Mouse (Mus musculus): ENCODE data around the gene Tdpoz4.
"Not testable (repeated sequence)": the region's sequence is repeated elsewhere in the genome, so short reads cannot be mapped to it uniquely, and the experiment has no call there.

Tdpoz4 gene

DNA sequence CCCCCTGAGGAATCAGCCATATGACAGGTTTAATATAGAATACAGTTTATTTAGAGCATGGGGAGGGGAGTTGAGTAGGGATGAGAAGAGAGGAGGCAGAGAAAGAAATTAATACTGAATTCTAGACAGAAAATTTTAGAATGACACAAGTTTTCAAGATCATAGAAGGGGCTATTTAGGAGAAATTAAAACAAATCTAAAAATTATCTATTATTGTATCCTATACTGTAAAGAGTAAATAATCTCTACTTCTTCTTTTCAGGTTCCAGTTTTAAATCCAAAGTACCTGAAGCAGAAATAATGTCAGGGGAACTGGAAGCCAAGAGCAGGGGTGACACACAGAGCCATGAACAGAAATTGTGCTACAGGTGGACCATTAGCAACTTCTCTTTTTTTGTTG is at the start of gene Tdpoz4:
Gene Tdpoz4, plus strand, starts transcription at position 301 of the 400 bp plus-strand sequence.
- DNase-seq (ENCODE audit: low spot score) = not testable (repeated sequence)

GRCm38 (mm10) chr3:93754022-93754421 is 42.2 kb upstream of the Tdpoz4 start:
- not testable (repeated sequence) for DNase-seq (ENCODE audit: low spot score)

- DNase-seq (ENCODE audit: low spot score) = not testable (repeated sequence)
Observed at GRCm38 (mm10) chr3:93772700-93773099, 23.5 kb upstream of the Tdpoz4 start, which contains the start of gene Gm5773. Gene Gm5773, plus strand, starts transcription at chr3:93773000.

DNA sequence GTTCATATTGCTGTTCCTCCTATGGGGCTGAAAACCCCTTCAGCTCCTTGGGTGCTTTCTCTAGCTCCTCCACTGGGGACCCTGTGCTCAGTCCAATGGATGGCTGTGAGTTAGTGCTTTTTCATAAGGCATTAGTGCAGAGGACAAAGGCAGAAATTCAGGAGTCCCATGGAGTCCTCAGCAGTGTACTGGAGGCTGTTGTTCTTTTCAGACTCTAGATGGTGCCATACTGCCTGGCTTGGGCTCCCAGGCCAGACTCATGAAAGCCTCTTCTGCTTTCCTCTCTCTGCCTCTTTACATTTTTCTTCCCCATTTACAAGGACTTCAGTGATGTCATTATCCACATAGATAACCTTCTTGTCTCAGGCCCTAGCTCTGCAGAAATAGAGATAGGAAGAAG is 17.1 kb downstream of the Tdpoz4 start:
- DNase-seq (ENCODE audit: low spot score) = not testable (repeated sequence)

- not testable (repeated sequence) for DNase-seq (ENCODE audit: low spot score)
Observed at GRCm38 (mm10) chr3:93825720-93826119, 29.5 kb downstream of the Tdpoz4 start, which contains the start of gene Tdpoz3. Gene Tdpoz3, plus strand, starts transcription at chr3:93826020.

All from ovary, adult 18-20 months (tissue).